Mouse (Mus musculus) liver, embryonic 18 days (tissue): ENCODE measurements around the gene Trpm3. TPM values are rescaled to one million over a fixed set of nuclear protein-coding genes. Genes with fewer than 3 reads are reported as not detected.

ENCODE experiments used
- polyA plus RNA-seq: library from polyadenylated mRNA; depleted of rRNA; stranded (reverse); fragments of >200 nt; gene quantifications from 2 replicates; pipeline ENCODE4 v1.2.3, GENCODE M21; 2012; rRNA removed

Trpm3 gene
- polyA plus RNA-seq: 0.01 and 0.03 TPM in 2 replicates

DNA sequence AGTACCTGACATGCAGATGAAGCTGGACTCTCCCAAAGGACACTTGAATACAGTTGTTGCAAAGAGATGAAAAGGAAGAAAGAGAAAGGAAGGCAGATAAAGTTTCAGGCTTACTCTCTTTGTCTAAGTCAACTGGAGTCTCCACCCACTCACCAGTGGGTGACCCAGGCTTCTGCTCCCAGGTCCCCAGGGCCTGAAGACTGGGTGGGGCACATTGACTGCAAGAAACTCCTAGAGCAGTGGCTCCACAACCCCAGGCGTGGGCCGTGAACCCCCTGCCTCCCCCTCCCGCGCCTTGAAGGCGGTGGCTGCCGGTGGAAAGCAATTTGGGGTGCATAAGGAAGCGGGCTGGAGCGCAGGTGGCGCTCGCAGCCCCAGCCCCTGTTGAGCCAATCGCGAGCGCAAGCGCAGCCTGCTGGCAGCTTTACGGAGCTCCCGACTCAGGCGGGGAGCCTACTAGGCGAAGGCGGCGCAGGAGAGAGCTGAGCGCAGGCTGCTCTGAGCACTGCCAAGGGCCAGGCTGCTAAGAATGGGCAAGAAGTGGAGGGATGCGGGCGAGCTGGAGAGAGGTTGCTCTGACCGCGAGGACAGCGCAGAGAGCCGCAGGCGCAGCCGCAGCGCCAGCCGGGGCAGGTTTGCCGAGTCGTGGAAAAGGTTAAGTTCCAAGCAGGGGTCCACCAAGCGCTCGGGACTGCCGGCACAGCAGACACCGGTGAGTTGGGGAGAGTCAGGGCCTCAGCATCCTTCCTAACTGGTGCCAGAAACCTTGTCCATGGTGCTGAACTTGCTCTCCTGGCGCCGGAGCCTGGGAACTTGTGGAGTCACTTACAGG lies at the start of gene Trpm3:
Gene Trpm3 (plus strand): TSS at position 457 of the 832 bp plus-strand sequence.

